15 mouse cellular contexts compared by ENCODE assay signal in the genomic region with DNA sequence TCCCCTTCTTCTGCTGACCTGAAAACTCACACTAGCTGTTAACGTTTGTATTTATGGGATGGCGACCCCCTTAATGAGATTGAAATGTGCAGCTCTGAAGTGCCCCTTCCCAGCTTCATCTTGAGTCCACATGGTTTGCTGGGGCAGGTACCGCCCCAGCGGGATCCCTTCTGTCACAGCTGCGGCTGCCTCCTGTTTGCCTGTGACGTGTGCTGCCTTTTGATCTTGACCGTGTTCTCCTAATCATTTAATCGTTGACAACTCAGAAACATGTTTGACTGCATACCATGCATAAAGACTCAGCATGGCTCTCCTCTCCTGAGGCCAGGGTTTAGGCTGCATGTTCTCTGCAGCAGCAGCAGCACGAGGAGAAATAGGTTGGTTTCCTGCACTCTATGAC.
DNase-seq lines count a peak whose midpoint lies in the region; ATAC-seq and TF ChIP-seq lines count a peak whose summit lies in the region.
"Had no signal": no experiment of that assay in that cellular context is flagged by ENCODE, and none has a peak within 500 bp of the region (broad histone marks: within the 10 kb centered on the region; RNA-seq: fewer than 3 reads in every experiment).

No protein-coding gene starts in this region.

- H3K27me3 ChIP-seq in intestine, embryonic 15.5 days (replicated peaks) = no peaks in the 10 kb centered on the region
- H3K27me3 ChIP-seq in intestine, postnatal 0 days (replicated peaks; ENCODE audit: control insufficient read depth, insufficient read depth, low read length) = no peaks in the 10 kb centered on the region
- no peaks in the 10 kb centered on the region for H3K27me3 ChIP-seq in limb, embryonic 11.5 days (ENCODE audit: control insufficient read depth, insufficient read depth, low read length)
- no peaks in the 10 kb centered on the region for H3K27me3 ChIP-seq in liver, postnatal 0 days (ENCODE audit: insufficient read depth, low read length)
- H3K27me3 ChIP-seq: liver, embryonic 12.5 days had no signal

- no peaks in the 10 kb centered on the region for H3K36me3 ChIP-seq in intestine, embryonic 15.5 days
- no peaks in the 10 kb centered on the region for H3K36me3 ChIP-seq in intestine, postnatal 0 days (ENCODE audit: control insufficient read depth, insufficient read depth)
- no peaks in the 10 kb centered on the region for H3K36me3 ChIP-seq in limb, embryonic 11.5 days (ENCODE audit: control insufficient read depth, insufficient read depth, low read length)
- H3K36me3 ChIP-seq in liver, postnatal 0 days (replicated peaks; ENCODE audit: insufficient read depth, low read length) = no peaks in the 10 kb centered on the region
- H3K36me3 ChIP-seq: liver, embryonic 12.5 days had no signal

- intact Hi-C loops in gastrocnemius, postnatal 36 days (cut with DNase I) = no loop called here

- 0 out of 2 replicates have a peak, but pooled peaks have one; percentile 41 for ATAC-seq in intestine, embryonic 15.5 days
- ATAC-seq in intestine, postnatal 0 days = no peak
- ATAC-seq in limb, embryonic 11.5 days (ENCODE audit: insufficient number of reproducible peaks, low FRiP score, low TSS enrichment, low read depth) = no peak
- no peak for ATAC-seq in liver, postnatal 0 days
- ATAC-seq: activated CD4-positive, CD25-positive, alpha-beta regulatory T cell, adult 4 months; forebrain, embryonic 16.5 days; liver, embryonic 12.5 days had no signal

- H3K9me3 ChIP-seq in intestine, embryonic 15.5 days = no peaks in the 10 kb centered on the region
- no peaks in the 10 kb centered on the region for H3K9me3 ChIP-seq in intestine, postnatal 0 days (ENCODE audit: control insufficient read depth)
- no peaks in the 10 kb centered on the region for H3K9me3 ChIP-seq in limb, embryonic 11.5 days (ENCODE audit: control insufficient read depth, low read length)
- H3K9me3 ChIP-seq in liver, postnatal 0 days (ENCODE audit: low read length) = no peaks in the 10 kb centered on the region
- H3K9me3 ChIP-seq: liver, embryonic 12.5 days had no signal

- no peak overlapping the region for H3K27ac ChIP-seq in intestine, embryonic 15.5 days
- no peak overlapping the region for H3K27ac ChIP-seq in intestine, postnatal 0 days (ENCODE audit: low read depth, low read length)
- H3K27ac ChIP-seq in limb, embryonic 11.5 days (replicated peaks; ENCODE audit: low read depth, low read length) = no peak overlapping the region
- no peak overlapping the region for H3K27ac ChIP-seq in liver, postnatal 0 days (ENCODE audit: low read depth)
- H3K27ac ChIP-seq: liver, embryonic 12.5 days had no signal

- peak; percentile 50 for DNase-seq in embryo, embryonic 11 days
- DNase-seq in limb, embryonic 11.5 days (ENCODE audit: low spot score) = peak; percentile 68
- peak; percentile 60 for DNase-seq in retina, embryonic 14.5 days (ENCODE audit: low spot score)
- no peak for DNase-seq in cerebellum, postnatal 4 days (ENCODE audit: low spot score in 2 of 2)
- DNase-seq in liver, postnatal 0 days = no peak
- DNase-seq in gastrocnemius, postnatal 36 days = no peak
- DNase-seq: cerebellum, adult 8-10 months; gastrocnemius, postnatal 25 days; kidney, postnatal 14 days; spleen, adult 18-20 months had no signal

- H3K4me1 ChIP-seq in intestine, embryonic 15.5 days (replicated peaks) = no peaks in the 10 kb centered on the region
- H3K4me1 ChIP-seq in intestine, postnatal 0 days (replicated peaks; ENCODE audit: control insufficient read depth, insufficient read depth, low read length) = no peaks in the 10 kb centered on the region
- H3K4me1 ChIP-seq in limb, embryonic 11.5 days (ENCODE audit: control insufficient read depth, insufficient read depth, low read length) = peaks cover 10% of the 10 kb centered on the region; the same call in 1 of the 2 replicates
- no peaks in the 10 kb centered on the region for H3K4me1 ChIP-seq in liver, postnatal 0 days (ENCODE audit: insufficient read depth)
- H3K4me1 ChIP-seq: liver, embryonic 12.5 days had no signal

- no peak overlapping the region for H3K9ac ChIP-seq in intestine, embryonic 15.5 days
- no peak overlapping the region for H3K9ac ChIP-seq in intestine, postnatal 0 days (ENCODE audit: low read depth, low read length)
- H3K9ac ChIP-seq in limb, embryonic 11.5 days (ENCODE audit: low read length) = no peak overlapping the region
- H3K9ac ChIP-seq in liver, postnatal 0 days (replicated peaks) = no peak overlapping the region
- H3K9ac ChIP-seq: liver, embryonic 12.5 days had no signal

- H3K4me2 ChIP-seq in intestine, embryonic 15.5 days (replicated peaks) = no peak overlapping the region
- no peak overlapping the region for H3K4me2 ChIP-seq in intestine, postnatal 0 days (replicated peaks; ENCODE audit: low read depth)
- no peak overlapping the region; the same call in 1 of the 2 replicates for H3K4me2 ChIP-seq in limb, embryonic 11.5 days (ENCODE audit: low read depth, severe bottlenecking)
- no peak overlapping the region for H3K4me2 ChIP-seq in liver, postnatal 0 days (ENCODE audit: low read depth, low read length)
- H3K4me2 ChIP-seq: liver, embryonic 12.5 days had no signal

- no peak for TF ChIP-seq CTCF in intestine, postnatal 0 days (IDR thresholded peaks at IDR 0.05; ENCODE audit: low read depth)
- TF ChIP-seq CTCF in liver, postnatal 0 days (IDR thresholded peaks at IDR 0.05; ENCODE audit: low read depth) = no peak

- TF ChIP-seq EP300 in liver, postnatal 0 days (IDR thresholded peaks at IDR 0.05; ENCODE audit: low read depth) = no peak

- WGBS in intestine, embryonic 15.5 days = 47% methylated on average over 9 of the region's 9 CpGs
- 33% methylated on average over 9 of the region's 9 CpGs for WGBS in intestine, postnatal 0 days
- WGBS in limb, embryonic 11.5 days = 5% methylated on average over 9 of the region's 9 CpGs
- WGBS in liver, postnatal 0 days (ENCODE audit: insufficient replicate concordance) = 54% methylated on average over 9 of the region's 9 CpGs

- H3K4me3 ChIP-seq in intestine, embryonic 15.5 days (replicated peaks) = no peak overlapping the region
- no peak overlapping the region for H3K4me3 ChIP-seq in intestine, postnatal 0 days (ENCODE audit: low read depth, low read length)
- no peak overlapping the region for H3K4me3 ChIP-seq in limb, embryonic 11.5 days (ENCODE audit: low read depth, low read length)
- H3K4me3 ChIP-seq in liver, postnatal 0 days (ENCODE audit: low read depth, low read length) = no peak overlapping the region
- H3K4me3 ChIP-seq: liver, embryonic 12.5 days had no signal

Comparison
In these comparisons a context has a peak if more than half of its experiments do, and no peak if none do; other contexts are left out.
1. DNase-seq: peak in embryo, embryonic 11 days (single experiment), limb, embryonic 11.5 days (single experiment) and retina, embryonic 14.5 days (single experiment); none in cerebellum, postnatal 4 days (0 of 2), liver, postnatal 0 days (single experiment) and gastrocnemius, postnatal 36 days (0 of 2).